Mouse (Mus musculus) neural tube, embryonic 14.5 days (tissue): ENCODE data around the gene Daxx. TPM values are rescaled to one million over a fixed set of nuclear protein-coding genes. Genes with fewer than 3 reads are reported as not detected.
"Not testable (repeated sequence)": the region's sequence is repeated elsewhere in the genome, so short reads cannot be mapped to it uniquely, and the experiment has no call there.

Experiments
- ATAC-seq: fragments of 200-750 bp; cut with Nextera tagmentation; 2 replicates; pipeline ENCODE4 v1.8.0; 2017; ENCODE audit warnings: low read depth, mild to moderate bottlenecking, moderate TSS enrichment, moderate library complexity
- H3K27ac ChIP-seq: fragments of 300-500 bp; sonication (generic); 2 replicates; pipeline ENCODE4 v1.5.1; 2014; ENCODE audit warnings: low read depth, mild to moderate bottlenecking, control low read depth, low read length, moderate library complexity, mixed read lengths
- H3K27me3 ChIP-seq: fragments of 300-500 bp; sonication (generic); 2 replicates; pipeline ENCODE4 v1.6.1; 2014; ENCODE audit warnings: low read length; ENCODE audit not compliant: control insufficient read depth, insufficient read depth
- H3K36me3 ChIP-seq: fragments of 300-500 bp; sonication (generic); 2 replicates; pipeline ENCODE4 v1.6.1; 2014; ENCODE audit warnings: low read length, mixed read lengths; ENCODE audit not compliant: control insufficient read depth, insufficient read depth
- H3K4me1 ChIP-seq: fragments of 300-500 bp; sonication (generic); 2 replicates; pipeline ENCODE4 v1.6.1; 2014; ENCODE audit warnings: low read length; ENCODE audit not compliant: control insufficient read depth, insufficient read depth
- H3K4me2 ChIP-seq: fragments of 300-500 bp; sonication (generic); 2 replicates; pipeline ENCODE4 v1.6.1; 2014; ENCODE audit warnings: mild to moderate bottlenecking, low read depth, low read length, control low read depth
- H3K4me3 ChIP-seq: fragments of 300-500 bp; sonication (generic); 2 replicates; pipeline ENCODE4 v1.5.1; 2014; ENCODE audit warnings: low read depth, low read length, control low read depth, mixed read lengths
- H3K9ac ChIP-seq: fragments of 300-500 bp; sonication (generic); replicated peaks from 2 replicates; pipeline ENCODE4 v1.6.1; 2014; ENCODE audit warnings: low read depth, mild to moderate bottlenecking, control low read depth, low read length, mixed read lengths
- H3K9me3 ChIP-seq: fragments of 300-500 bp; sonication (generic); 2 replicates; pipeline ENCODE4 v1.6.1; 2016; ENCODE audit warnings: low read length; ENCODE audit not compliant: control insufficient read depth
- whole genome bisulfite sequencing: fragments of 180-500 bp; shearing (Covaris S2); extraction: QIAGEN DNeasy Blood & Tissue Kit; methylation state at CpG from one replicate; pipeline ENCODE4 v1.1.7; 2014; 5-methylcytosine and 5-hydroxymethylcytosine counted together
- polyA plus RNA-seq: library from polyadenylated mRNA; unstranded; fragments of >200 nt; fragmentation: Nextera tagmentation; extraction: Ambion mirVana; gene quantifications from 2 replicates; pipeline ENCODE4 v1.2.1, GENCODE M21; 2014

Gene Daxx
- polyA plus RNA-seq, 1 experiment from 2014 or later = 46.0 TPM

DNA sequence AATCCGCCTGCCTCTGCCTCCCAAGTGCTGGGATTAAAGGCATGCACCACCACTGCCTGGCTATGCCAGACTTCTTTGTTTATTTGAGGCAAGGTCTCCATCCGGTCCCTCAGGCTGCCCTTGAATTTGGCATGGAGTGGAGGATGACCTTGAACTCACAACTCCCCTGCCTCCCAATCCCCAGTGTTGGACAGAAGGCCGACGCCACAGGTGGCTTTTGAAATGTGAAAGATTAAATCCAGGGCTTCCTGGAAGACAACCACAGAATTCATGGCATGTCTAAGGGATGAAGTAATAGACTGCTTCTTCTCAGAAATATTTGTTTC lies 8.3 kb upstream of the Daxx start:
- Histone ChIP-seq H3K27ac (no peak overlapping the region), H3K4me2 (no peak overlapping the region), H3K36me3 (no peaks in the 10 kb centered on the region), H3K4me3 (no peak overlapping the region), H3K9ac (no peak overlapping the region), H3K27me3 (no peaks in the 10 kb centered on the region), H3K9me3 (no peaks in the 10 kb centered on the region), H3K4me1 (no peaks in the 10 kb centered on the region)
- WGBS = 91% methylated on average over 4 of the region's 4 CpGs
- ATAC-seq = no peak

GRCm38 (mm10) chr17:33901653-33902052 lies 7.6 kb upstream of the Daxx start:
- no peak overlapping the region for H3K9ac ChIP-seq

DNA sequence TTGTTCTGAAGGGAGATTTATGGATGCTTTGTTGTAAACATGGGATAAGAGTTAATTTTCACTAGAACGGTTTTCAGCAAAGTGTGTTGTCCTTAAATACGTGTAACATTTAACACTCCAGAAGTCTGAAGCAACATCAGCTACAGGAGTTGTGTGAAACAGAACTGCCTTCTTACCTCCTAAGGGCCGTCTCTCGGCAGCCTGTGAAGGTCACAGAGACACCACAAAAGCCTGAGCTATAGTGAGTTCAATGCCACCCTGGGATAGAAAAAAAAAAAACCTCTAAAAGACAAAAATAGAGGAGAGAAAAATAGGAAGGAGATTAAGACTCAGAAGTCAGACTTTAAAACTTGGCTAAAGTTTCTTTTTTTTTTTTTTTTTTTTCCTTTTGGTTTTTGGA lies 7.1 kb upstream of the Daxx start:
- Histone ChIP-seq H3K4me3 (no peak overlapping the region), H3K4me1 (no peaks in the 10 kb centered on the region), H3K9me3 (no peaks in the 10 kb centered on the region), H3K9ac (no peak overlapping the region), H3K36me3 (no peaks in the 10 kb centered on the region), H3K27ac (no peak overlapping the region), H3K27me3 (no peaks in the 10 kb centered on the region), H3K4me2 (no peak overlapping the region)
- WGBS = 51% methylated on average over 4 of the region's 4 CpGs
- ATAC-seq = no peak

More at GRCm38 (mm10) chr17:33901653-33902052, 7.6 kb upstream of the Daxx start:
- WGBS = 48% methylated on average over 4 of the region's 4 CpGs
- Histone ChIP-seq H3K36me3 (no peaks in the 10 kb centered on the region), H3K4me3 (no peak overlapping the region), H3K27me3 (no peaks in the 10 kb centered on the region), H3K4me1 (no peaks in the 10 kb centered on the region), H3K4me2 (no peak overlapping the region), H3K27ac (no peak overlapping the region), H3K9me3 (no peaks in the 10 kb centered on the region)
- ATAC-seq = no peak

GRCm38 (mm10) chr17:33902491-33902890 lies 6.7 kb upstream of the Daxx start:
- no peak overlapping the region for H3K4me2 ChIP-seq
- no peak overlapping the region for H3K9ac ChIP-seq
- no peak for ATAC-seq
- WGBS = 90% methylated on average over 7 of the region's 7 CpGs
- H3K27ac ChIP-seq = no peak overlapping the region
- H3K9me3 ChIP-seq = no peaks in the 10 kb centered on the region
- H3K4me3 ChIP-seq = no peak overlapping the region
- H3K36me3 ChIP-seq = no peaks in the 10 kb centered on the region
- no peaks in the 10 kb centered on the region for H3K27me3 ChIP-seq
- H3K4me1 ChIP-seq = no peaks in the 10 kb centered on the region

GRCm38 (mm10) chr17:33903911-33904651 lies 5.1 kb upstream of the Daxx start:
- H3K4me2 ChIP-seq, H3K9ac ChIP-seq, H3K4me3 ChIP-seq, H3K27me3 ChIP-seq, H3K27ac ChIP-seq, H3K4me1 ChIP-seq, ATAC-seq, H3K9me3 ChIP-seq, H3K36me3 ChIP-seq: not testable (repeated sequence)
- 74% methylated on average over 6 of the region's 6 CpGs for WGBS

GRCm38 (mm10) chr17:33904835-33905234 lies 4.4 kb upstream of the Daxx start, which contains the start of gene Platr17:
Platr17 (plus strand) TSS chr17:33905135.
- not testable (repeated sequence) for H3K4me2 ChIP-seq, H3K27me3 ChIP-seq, H3K4me1 ChIP-seq, ATAC-seq, H3K27ac ChIP-seq, H3K36me3 ChIP-seq, H3K9me3 ChIP-seq, H3K9ac ChIP-seq, H3K4me3 ChIP-seq
- WGBS = 33% methylated on average over 3 of the region's 4 CpGs

- Histone ChIP-seq H3K9ac (peak overlapping the region; percentile 84), H3K9me3 (no peaks in the 10 kb centered on the region), H3K4me3 (peak overlapping the region; percentile 83), H3K27me3 (no peaks in the 10 kb centered on the region), H3K4me1 (peaks cover 14% of the 10 kb centered on the region; the same call in 1 of the 2 replicates), H3K27ac (peak overlapping the region; percentile 78), H3K36me3 (peaks cover 19% of the 10 kb centered on the region), H3K4me2 (peak overlapping the region; percentile 58)
- under 1% methylated on average over 43 of the region's 44 CpGs for WGBS
- ATAC-seq = peak; percentile 13
Observed at GRCm38 (mm10) chr17:33908331-33909076, 710 bp upstream of the Daxx start.

GRCm38 (mm10) chr17:33909869-33910250 lies 646 bp downstream of the Daxx start:
- no peaks in the 10 kb centered on the region for H3K9me3 ChIP-seq
- peaks cover 14% of the 10 kb centered on the region; the same call in 1 of the 2 replicates for H3K4me1 ChIP-seq
- H3K4me2 ChIP-seq = peak overlapping the region; percentile 58
- H3K9ac ChIP-seq = peak overlapping the region; percentile 84
- peak overlapping the region; percentile 83 for H3K4me3 ChIP-seq
- WGBS = 2% methylated on average over 14 of the region's 14 CpGs
- no peaks in the 10 kb centered on the region for H3K27me3 ChIP-seq
- peaks cover 26% of the 10 kb centered on the region for H3K36me3 ChIP-seq
- H3K27ac ChIP-seq = peak overlapping the region; percentile 78
- ATAC-seq = peak; percentile 1; the same call in 1 of the 2 replicates
